Mouse (Mus musculus): ENCODE measurements around the gene Dcpp1.
"Not testable (repeated sequence)": the region's sequence is repeated elsewhere in the genome, so short reads cannot be mapped to it uniquely, and the experiment has no call there.

The Dcpp1 gene

DNA sequence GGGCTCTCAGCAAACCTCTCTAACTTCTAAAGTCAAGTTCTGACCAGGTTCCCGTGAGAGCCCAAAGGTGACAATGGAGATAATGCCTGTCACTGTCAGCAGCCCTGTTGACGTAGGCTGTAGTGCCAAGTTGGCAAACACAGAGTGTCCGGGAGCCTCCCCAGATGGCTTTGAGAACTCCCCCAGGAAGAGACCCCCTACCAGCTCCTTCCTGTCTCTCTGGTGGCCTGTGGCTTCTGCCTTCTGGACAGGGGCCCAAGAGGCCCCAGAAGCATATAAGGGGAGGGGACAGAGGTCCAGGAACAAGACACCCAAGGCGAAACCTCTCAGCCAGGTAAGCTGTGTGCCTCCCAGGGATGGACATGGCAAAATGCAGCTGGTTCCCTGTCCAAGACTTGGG lies at the start of gene Dcpp1, which contains the start of gene Dcpp2:
Gene Dcpp1, plus strand, starts transcription at position 301 of the 400 bp plus-strand sequence.
Gene Dcpp2, plus strand, starts transcription at position 305 of the 400 bp plus-strand sequence.
- not testable (repeated sequence) for DNase-seq (ENCODE audit: low spot score)

DNA sequence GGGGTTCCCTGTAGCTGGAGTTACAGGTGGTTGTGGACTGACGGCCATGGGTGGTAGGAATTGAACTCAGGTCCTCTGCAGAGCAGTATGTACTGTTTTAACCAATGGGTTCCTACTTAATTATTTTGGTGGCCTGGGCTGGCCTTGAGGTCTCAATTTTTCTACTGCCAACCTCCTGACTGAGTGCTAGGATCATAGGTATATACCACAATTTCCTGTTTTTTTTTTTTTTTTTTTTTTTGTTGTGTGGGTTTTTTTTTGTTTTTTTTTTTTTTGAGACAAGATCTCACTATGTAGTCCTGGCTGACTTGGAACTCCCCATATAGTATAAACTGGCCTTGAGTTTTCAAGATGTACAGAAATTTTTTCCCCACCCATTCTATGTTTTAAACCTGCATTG lies 49.5 kb upstream of the Dcpp1 start:
- no peak for DNase-seq (ENCODE audit: low spot score)

- no peak for DNase-seq (ENCODE audit: low spot score)
These were observed 44.6 kb upstream of the Dcpp1 start, which contains the start of gene Prss33 for GRCm38 (mm10) chr17:23836006-23836575. TSS of gene Prss33 (minus strand) at chr17:23836056.

DNA sequence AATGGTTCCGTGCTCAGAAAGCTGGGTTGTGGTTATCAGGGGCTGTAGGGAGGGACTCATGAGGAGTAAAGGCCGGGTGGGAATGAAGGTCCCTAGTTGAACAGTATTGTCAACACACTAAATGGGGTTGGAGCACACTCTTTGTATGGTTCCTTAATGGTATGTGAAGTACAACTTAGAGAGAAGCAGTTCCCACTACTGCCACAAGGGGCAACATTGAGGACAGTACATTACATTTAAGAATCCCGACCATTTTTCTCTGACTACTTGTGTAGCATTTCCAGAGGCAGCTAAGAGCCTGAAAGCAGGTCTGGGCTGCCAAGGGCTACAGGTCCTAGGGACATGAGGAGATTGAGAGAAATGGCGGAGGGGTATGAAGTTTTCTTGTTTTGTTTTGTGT lies 39.5 kb upstream of the Dcpp1 start:
- peak; percentile 56 for DNase-seq (ENCODE audit: low spot score)

- no peak for DNase-seq (ENCODE audit: low spot score)
These were observed 37.4 kb upstream of the Dcpp1 start for GRCm38 (mm10) chr17:23843141-23843811.

DNA sequence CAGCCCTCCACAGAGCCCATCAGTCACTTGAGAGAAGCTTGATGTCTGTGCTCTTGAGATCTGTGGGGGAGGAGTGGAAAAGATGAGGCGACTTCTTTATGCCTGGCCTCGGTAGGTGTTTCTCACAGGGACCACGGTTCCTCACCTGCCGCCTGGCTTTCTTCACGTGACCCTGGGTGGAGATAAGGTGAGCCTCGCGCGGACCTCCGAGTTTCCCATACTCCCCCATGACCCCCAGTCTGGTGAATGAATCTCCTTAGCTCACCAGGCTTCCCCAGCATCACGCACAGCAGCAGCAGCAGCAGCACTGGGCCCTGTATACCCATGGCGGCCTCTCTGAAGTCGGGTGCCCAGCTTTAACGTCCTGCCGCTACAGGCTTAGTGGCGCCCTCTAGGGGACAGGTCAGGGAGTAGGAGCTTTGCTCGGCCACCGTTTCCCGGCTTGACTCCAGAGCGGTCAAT lies 36.8 kb upstream of the Dcpp1 start, which contains the start of the genes Prss32 and Prss41:
Gene Prss32, plus strand, starts transcription at position 44 of the 462 bp plus-strand sequence.
Gene Prss41, minus strand, starts transcription at position 361 of the 462 bp plus-strand sequence.
- peak; percentile 73 for DNase-seq (ENCODE audit: low spot score)

DNA sequence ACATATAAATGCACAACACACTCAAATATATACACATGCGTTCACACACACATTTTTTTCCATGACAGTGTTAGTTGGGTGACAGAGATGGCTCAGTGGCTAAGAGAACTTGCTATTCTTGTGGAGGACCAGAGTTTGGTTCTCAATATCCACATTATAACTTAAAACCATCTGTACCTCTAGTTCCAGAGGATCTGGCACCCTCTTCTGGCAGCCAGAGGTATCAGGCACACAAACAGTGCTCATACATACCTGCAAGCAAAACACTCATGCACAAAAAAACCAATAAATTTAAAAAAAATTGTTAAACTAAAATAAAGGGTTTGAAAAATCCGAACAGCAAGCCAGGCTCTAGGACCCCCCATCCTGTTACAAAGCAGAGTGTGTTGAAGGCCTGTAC lies 30.6 kb upstream of the Dcpp1 start:
- DNase-seq (ENCODE audit: low spot score), result no peak

GRCm38 (mm10) chr17:23850853-23851749 lies 29.6 kb upstream of the Dcpp1 start:
- DNase-seq (ENCODE audit: low spot score), result peak; percentile 51

DNA sequence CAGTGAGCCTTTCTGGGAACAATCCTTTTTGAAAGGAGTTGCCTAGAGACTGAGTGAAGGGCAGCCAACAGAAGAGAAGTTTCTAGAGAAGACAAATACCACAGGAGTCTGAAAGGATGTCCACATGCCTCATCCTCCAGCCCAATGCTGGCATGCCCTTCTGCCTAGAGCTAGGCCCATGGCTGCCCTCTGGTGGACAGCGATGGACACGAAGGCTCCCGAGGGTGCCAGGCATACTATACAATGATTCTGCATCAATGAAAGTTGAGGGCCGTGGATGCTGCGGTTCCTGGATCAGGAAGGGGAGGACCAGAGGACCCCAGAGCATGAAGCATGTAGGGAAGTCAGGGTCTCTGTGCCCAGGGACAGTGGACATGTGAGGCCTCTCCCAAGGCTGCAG lies 27.4 kb upstream of the Dcpp1 start:
- DNase-seq (ENCODE audit: low spot score), result peak; percentile 37

DNA sequence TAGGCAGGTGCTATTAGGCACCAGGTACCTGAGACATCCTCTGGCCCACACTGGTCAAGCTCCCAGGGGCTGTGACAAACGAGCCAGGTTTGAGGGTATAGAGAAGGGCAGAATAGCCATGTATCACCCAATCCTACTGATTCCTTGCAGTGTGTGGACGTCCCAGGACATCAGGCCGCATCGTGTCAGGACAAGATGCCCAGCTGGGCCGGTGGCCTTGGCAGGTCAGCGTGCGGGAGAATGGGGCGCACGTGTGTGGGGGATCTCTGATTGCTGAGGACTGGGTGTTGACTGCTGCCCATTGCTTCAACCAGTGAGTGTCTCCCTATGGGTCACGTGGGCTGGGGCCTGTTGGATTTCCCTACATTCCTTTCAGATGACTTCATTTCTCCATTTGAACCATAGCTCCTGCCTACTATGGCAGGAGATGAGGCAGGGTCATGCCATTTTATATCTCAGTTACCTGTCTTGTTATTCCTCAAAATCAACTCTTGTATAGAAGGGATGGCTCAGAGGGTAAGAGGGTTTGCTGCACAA lies 26.4 kb upstream of the Dcpp1 start:
- DNase-seq (ENCODE audit: low spot score), result no peak

DNA sequence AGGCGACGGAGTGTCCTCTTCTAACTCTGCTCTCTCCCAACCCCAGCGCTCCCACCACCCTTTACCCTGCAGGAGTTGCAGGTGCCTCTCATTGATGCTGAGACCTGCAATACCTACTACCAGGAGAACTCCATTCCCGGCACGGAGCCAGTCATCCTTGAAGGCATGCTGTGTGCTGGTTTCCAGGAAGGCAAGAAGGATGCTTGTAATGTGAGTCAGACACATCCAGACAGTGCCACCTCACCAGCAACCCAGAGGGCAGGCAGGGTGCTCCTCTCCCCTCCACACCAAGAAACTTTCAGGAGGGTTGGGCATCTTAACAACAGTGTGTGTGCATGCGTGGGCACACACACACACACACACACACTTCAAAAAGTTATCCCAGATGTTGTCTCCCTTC lies 23.5 kb upstream of the Dcpp1 start:
- DNase-seq (ENCODE audit: low spot score), result no peak

DNA sequence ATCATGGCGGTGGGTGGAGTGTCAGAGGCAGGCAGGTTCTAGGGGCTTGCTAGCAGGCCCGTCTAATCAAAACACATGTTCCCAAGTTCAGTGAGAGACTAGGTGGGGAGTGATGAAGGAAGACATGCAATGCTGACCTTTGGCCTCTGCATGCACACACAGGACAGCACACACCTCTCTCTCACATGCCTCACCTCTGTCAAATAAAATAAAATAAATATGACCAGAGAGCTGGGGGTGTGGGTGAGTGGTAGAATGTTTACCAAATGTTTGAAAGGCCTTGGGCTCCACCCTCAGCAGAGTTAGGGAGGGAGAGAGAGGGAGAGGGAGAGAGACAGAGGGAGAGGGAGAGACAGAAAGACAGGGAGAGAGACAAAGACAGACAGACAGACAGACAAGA lies 22.8 kb upstream of the Dcpp1 start:
- no peak for DNase-seq (ENCODE audit: low spot score)

DNA sequence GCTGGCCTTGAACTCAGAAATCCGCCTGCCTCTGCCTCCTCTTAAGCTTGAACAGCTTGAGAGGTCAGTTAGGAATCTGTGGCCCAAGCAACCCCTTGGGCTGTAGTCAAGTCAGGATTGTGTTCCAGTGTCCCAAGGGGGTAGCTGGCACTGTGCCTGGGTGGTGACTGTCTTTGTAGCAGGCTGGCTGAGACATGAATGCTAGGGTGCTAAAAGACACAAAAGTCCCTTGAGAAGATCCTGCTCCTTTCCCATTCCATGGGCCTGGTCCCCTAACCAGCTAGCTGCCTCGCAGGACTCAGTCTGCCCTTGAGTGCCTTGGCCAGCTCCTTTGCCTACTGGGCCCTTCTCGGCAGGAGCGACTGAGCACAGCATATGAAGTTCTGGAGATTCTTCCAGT lies 17.8 kb upstream of the Dcpp1 start:
- no peak for DNase-seq (ENCODE audit: low spot score)

- DNase-seq (ENCODE audit: low spot score), result no peak
These were observed 12.9 kb upstream of the Dcpp1 start, which contains the start of gene Prss21 for GRCm38 (mm10) chr17:23867756-23868155. TSS of gene Prss21 (plus strand) at chr17:23868056.

- no peak for DNase-seq (ENCODE audit: low spot score)
These were observed 12.2 kb upstream of the Dcpp1 start for GRCm38 (mm10) chr17:23868513-23868912.

- no peak for DNase-seq (ENCODE audit: low spot score)
These were observed 6.5 kb upstream of the Dcpp1 start for GRCm38 (mm10) chr17:23873884-23874856.

- DNase-seq (ENCODE audit: low spot score), result no peak
These were observed 3.9 kb upstream of the Dcpp1 start for GRCm38 (mm10) chr17:23876741-23877140.

DNA sequence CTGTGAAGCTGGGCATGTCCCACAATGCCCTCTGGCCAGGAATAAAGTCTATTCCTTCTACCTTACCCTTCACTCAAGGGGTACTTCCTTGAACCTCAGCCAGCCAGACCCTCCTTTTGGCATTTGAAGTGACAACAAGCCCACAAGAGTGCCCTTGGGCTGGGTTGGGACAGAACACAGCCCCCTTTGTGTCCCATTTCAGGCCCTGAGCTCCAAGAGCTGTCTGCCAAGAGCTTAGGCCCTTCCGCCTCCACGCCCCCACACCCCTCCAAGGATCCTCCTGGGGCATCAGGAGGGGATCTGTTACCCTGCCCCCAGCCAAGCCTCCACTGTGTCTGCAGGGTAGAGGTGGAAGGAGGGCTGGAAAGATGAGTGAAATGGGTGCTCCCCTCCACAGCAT lies 3.5 kb upstream of the Dcpp1 start:
- no peak for DNase-seq (ENCODE audit: low spot score)

DNA sequence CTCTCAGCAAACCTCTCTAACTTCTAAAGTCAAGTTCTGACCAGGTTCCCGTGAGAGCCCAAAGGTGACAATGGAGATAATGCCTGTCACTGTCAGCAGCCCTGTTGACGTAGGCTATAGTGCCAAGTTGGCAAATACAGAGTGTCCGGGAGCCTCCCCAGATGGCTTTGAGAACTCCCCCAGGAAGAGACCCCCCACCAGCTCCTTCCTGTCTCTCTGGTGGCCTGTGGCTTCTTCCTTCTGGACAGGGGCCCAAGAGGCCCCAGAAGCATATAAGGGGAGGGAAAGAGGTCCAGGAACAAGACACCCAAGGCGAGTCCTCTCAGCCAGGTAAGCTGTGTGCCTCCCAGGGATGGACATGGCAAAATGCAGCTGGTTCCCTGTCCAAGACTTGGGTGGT lies 36.5 kb downstream of the Dcpp1 start, which contains the start of gene Dcpp3:
Gene Dcpp3, plus strand, starts transcription at position 301 of the 400 bp plus-strand sequence.
- not testable (repeated sequence) for DNase-seq (ENCODE audit: low spot score)

GRCm38 (mm10) chr17:23924531-23925007 lies 43.9 kb downstream of the Dcpp1 start:
- DNase-seq (ENCODE audit: low spot score), result peak; percentile 84

DNA sequence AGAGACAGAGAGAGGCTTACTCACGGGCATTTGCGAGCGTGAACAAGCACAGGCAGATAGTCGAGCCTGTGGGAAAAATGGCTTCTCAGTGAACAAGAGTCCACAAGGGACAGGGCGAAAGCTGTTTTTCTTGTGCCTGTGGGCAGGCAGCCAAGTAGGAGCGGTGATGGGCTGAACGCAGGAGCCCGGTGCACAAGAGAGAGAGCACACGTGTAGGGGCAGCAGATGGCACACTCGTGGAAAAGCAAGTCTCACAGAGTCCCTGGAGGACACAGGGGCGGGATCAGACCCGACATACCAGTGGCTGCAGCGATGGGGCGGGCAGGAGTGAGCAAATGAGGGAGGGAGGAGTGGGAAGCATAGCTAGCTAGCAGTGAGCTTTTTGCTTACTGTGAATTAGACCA lies 44.4 kb downstream of the Dcpp1 start:
- peak; percentile 28 for DNase-seq (ENCODE audit: low spot score)
